Mouse (Mus musculus) effector memory CD4-positive, alpha-beta T cell, adult 7 months (primary cell): Measurements from ENCODE around the gene Olfr414. TPM values are rescaled to one million over a fixed set of nuclear protein-coding genes. Genes with fewer than 3 reads are reported as not detected.

Experiments
- polyA plus RNA-seq: library from polyadenylated mRNA; unstranded; fragments of 100-300 nt; shearing (Covaris generic); gene quantifications from one replicate; pipeline ENCODE4 v1.2.1, GENCODE M21; 2017

The Olfr414 gene
- polyA plus RNA-seq: not detected

DNA sequence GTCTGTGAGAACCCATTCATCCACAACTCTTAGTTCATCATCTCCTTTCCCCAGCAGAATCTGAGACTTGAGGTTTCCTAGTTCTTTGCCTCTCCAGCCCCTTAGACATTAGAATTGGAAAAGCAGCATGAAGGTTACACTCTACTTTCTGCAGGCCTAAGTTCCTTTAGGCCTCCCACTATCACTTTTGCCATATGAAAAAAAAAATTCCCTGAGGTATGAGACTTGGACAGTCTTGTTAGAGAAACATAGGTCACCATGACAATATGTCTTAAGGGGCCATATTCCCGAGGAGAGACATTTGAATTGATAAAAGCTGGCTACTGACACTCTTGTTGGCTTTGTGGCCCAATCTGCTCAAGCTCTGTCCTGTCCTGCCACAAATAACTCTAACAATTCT lies at the start of gene Olfr414:
Gene Olfr414 (plus strand): TSS at position 301 of the 400 bp plus-strand sequence.

DNA sequence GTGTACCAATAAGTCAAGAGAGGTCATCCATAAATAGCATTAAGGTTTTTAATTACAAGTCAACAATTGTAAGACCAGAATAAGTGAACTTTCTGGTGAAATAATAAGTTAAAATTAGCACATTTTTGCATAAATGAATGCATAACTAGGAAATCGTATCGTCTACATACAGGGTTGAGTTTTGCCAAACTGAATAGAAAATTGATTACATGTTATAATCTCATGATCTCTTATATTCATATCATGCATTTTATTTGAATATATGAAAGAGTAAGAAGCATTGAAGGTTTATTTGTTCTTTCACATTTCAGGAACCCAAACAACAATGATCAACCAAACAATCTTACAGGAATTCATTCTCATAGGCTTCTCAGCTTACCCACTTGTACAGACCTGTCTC lies 33.1 kb upstream of the Olfr414 start, which contains the start of gene Olfr248:
Gene Olfr248 (plus strand): TSS at position 301 of the 400 bp plus-strand sequence.

DNA sequence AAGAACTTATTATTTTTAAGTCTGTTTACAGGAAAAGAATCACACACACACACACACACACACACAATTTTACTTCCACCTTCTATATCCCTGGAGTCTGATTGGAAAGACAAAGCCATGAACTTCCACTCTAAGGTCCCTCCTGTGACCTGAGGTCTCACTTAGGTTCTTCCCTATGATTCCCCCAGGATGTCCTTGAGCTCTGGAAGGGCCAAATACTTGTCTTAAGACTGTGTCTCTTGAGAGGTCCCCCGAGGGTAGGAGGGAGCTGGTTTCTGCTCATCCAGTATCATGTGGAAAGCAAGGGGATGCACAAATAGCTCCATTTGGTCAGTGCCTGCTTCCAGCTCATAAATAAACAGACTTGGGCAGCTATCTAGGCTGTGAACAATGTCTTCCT lies 17.9 kb downstream of the Olfr414 start, which contains the start of gene Olfr220:
Gene Olfr220 (plus strand): TSS at position 301 of the 400 bp plus-strand sequence.

Other genes with a start within 250 kb of the Olfr414 start
- gene Olfr419, start 172.0 kb upstream of the Olfr414 start, polyA plus RNA-seq: not detected
- not detected for gene Mptx1, start 93.5 kb upstream of the Olfr414 start, polyA plus RNA-seq
- not detected for gene Olfr417, start 58.9 kb upstream of the Olfr414 start, polyA plus RNA-seq
- not detected for gene Olfr248, start 33.0 kb upstream of the Olfr414 start, polyA plus RNA-seq
- gene Olfr220, start 18.0 kb downstream of the Olfr414 start, polyA plus RNA-seq: not detected
- not detected for gene Fmn2, start 77.8 kb downstream of the Olfr414 start, polyA plus RNA-seq